Mouse (Mus musculus) MEL (cell line): ENCODE results near the gene Gm13090.

Experiments used
- CTCF ChIP-seq, 3 experiments: IDR thresholded peaks in 2 of 3; conservative IDR thresholded peaks in 1 of 3; 2 replicates each; pipeline ENCODE4 v1.5.1; 2011 to 2012; ENCODE audit warnings: low read length in 3 of 3, low read depth in 2 of 3, mild to moderate bottlenecking in 2 of 3, improper control_type of control experiment in 1 of 3, inconsistent platforms in 1 of 3, mixed read lengths in 1 of 3, moderate library complexity in 1 of 3; ENCODE audit not compliant: control insufficient read depth in 1 of 3, insufficient read depth in 1 of 3, poor library complexity in 1 of 3, severe bottlenecking in 1 of 3
- MAFK ChIP-seq: IDR thresholded peaks from 2 replicates; pipeline ENCODE4 v1.6.1; 2011; ENCODE audit warnings: low read depth, mild to moderate bottlenecking, low read length, improper control_type of control experiment, borderline replicate concordance
- MAX ChIP-seq: IDR thresholded peaks from 2 replicates; pipeline ENCODE4 v1.6.1; 2011; ENCODE audit warnings: low read length, improper control_type of control experiment
- POLR2AphosphoS2 ChIP-seq: IDR thresholded peaks from 2 replicates; pipeline ENCODE4 v1.6.1; 2011; ENCODE audit warnings: low read length, improper control_type of control experiment
- USF2 ChIP-seq, 2 experiments: IDR thresholded peaks; 2 replicates each; pipeline ENCODE4 v1.6.1; 2011 to 2012; ENCODE audit warnings: improper control_type of control experiment in 2 of 2, low read length in 2 of 2, borderline replicate concordance in 1 of 2, inconsistent platforms in 1 of 2, low read depth in 1 of 2, mild to moderate bottlenecking in 1 of 2; ENCODE audit not compliant: insufficient read depth in 1 of 2

GRCm38 (mm10) chr4:151108028-151108771 lies 18.8 kb downstream of the Gm13090 start:
- TF ChIP-seq USF2 (IDR thresholded peaks at IDR 0.05; ENCODE audit: borderline replicate concordance in 1 of 2, insufficient read depth in 1 of 2, low read depth in 1 of 2, low read length in 2 of 2) = no peak
- TF ChIP-seq MAX = no peak
- TF ChIP-seq POLR2AphosphoS2 = no peak
- no peak for TF ChIP-seq MAFK
- no peak for TF ChIP-seq CTCF (IDR thresholded peaks at IDR 0.05 in 2 of 3, conservative IDR thresholded peaks at IDR 0.05 in 1 of 3; ENCODE audit: control insufficient read depth in 1 of 3, insufficient read depth in 1 of 3, low read depth in 2 of 3, low read length in 3 of 3, poor library complexity in 1 of 3, severe bottlenecking in 1 of 3)
